Mouse (Mus musculus) embryo, embryonic 11.5 days (tissue): ENCODE data around the gene Dcp1b.
"Not testable (repeated sequence)": the region's sequence is repeated elsewhere in the genome, so short reads cannot be mapped to it uniquely, and the experiment has no call there.

Source experiments
- DNase-seq: peaks from one replicate; pipeline ENCODE4 v3.0.0-alpha.2; 2012; ENCODE audit warnings: low read depth, low spot score

The Dcp1b gene

GRCm38 (mm10) chr6:119194601-119195000, 19.5 kb downstream of the Dcp1b start:
- no peak for DNase-seq

- DNase-seq: no peak
Measured at GRCm38 (mm10) chr6:119196382-119197305, 21.6 kb downstream of the Dcp1b start, which contains the start of gene Cacna1c. Gene Cacna1c, minus strand, starts transcription at chr6:119196418.

DNA sequence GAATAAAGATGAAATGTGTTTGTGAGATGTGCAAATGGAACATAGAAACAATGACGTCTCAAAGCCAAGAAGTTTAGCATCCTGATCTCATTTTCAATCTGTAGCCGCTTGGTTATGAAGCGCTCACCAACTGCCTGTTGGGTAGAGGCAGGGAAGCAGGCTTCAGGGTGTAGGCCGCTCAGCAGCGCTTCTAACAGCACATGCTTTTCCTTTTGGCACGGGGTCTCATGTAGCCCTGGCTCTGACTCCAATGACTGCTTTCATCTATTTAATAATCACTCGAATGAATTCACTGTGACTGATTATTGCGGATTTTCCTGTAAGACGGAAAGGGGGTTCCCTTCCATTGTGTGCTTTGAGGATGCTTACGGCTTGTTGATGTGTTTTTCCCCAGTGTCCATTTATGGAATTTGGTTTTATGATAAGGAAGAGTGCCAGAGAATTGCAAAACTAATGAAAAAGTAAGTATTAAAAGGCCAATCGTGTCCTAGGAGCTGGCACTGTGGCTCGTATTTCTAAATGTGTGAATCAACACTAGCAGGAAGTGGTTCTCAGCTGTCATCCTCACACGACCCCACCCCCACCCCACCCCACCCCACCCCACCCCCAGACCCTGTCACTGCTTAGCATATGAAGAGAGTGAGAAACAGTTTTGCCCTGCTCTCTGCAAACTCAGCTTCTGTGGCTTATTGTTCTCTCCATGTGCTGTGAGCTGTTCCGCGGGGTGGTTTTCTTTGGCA, 23.7 kb downstream of the Dcp1b start:
- DNase-seq: no peak

DNA sequence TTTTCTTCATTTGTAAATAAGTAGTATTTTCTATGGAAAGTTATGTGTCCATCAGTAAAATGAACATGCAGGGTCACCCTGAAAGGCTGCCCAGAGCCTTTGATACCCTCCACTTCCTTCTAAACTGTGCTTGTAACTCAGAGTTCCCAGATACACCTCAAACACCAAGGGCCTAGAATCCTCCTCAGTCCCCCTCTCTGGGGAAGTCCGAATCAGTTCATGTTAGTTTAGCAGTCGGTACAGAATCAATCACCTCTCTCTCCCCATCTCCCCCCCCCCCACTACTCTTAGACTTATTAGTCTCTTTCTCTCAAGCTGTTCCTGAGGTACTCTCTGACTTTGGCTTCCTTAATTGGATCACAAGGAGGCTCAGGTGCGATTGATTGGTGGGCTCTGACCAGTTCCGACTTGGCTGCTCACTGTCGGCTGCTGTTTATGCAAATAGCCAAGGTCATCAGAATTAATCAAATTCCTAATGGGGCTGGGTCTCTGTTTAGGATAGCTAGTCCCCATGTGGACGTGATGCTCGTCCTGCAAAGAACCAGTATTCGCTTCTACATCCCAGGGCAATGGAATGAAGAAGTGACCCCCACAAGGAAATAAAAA, 24.3 kb downstream of the Dcp1b start:
- DNase-seq: no peak

DNA sequence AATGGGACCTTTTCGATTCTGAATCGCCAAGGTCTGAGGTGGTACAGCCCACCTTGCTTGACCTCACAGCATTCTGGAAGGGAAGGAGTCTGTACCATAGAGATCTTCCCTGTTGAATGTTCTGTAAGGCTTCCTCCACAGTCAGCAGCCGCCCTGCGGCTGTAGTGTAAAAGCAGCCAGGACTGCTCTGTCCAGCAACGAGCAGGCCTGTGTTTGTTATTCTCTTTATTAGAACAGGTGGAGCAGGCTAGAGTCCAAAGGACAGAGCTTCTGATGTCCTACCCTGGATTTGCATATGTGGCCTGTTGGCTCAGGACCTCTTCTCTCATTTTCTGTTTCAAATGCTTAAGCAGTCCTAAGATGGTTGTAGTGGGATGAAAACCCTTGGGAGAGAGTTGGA, 25.3 kb downstream of the Dcp1b start:
- DNase-seq: no peak

- DNase-seq: no peak
Measured at GRCm38 (mm10) chr6:119201575-119201974, 26.5 kb downstream of the Dcp1b start.

DNA sequence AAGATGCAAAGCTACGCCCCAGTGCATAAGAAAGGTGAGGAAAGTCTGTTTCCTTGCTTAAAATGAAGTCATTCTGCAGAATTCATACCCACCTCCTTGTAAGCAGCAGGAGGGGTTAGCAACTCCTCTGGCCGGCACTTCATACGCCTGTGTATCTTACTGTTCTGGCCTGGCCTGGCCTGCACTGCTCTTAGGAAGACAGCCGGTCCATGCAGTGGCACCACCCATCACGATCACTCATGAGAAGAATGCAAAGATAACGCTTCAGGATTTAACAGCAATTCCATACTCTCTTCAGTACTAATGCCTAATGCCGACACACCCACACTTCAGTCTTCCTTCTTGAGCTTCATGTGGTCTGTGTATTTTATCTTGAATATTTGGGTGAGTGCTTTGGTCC, 29.2 kb downstream of the Dcp1b start:
- DNase-seq: no peak

DNA sequence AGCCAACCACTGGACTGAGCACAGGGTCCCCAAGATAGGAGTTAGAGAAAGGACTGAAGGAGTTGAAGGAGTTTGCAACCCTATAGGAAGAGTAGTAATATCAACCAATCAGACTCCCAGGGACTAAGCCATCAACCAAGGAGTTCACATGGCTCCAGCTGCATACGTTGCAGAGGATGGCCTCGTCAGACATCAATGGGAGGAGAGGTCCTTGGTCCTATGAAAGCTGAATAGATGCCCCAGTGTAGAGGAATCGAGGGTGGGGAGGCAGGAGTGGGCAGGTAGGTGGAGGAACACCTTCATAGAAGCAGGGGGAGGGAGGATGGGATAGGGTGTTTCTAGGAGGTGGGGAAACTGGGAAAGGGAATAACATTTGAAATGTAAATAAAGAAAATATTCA, 29.9 kb downstream of the Dcp1b start:
- DNase-seq: no peak

DNA sequence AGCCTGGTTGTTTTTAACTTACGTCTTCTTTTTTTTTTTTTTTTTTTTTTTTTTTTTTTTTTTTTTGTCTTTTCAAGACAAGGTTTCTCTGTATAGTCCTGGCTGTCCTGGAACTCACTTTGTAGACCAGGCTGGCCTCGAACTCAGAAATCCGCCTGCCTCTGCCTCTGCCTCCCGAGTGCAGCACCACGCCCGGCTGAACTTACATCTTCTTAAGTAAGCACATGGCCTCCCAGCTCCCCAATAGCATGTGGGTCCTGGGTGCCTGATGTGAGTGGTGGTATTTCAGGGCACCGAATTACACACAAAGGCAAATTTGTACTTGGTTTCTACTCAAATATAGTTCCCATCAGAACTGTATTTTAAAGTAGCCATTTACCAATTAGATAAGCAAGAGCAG, 31.0 kb downstream of the Dcp1b start:
- DNase-seq: not testable (repeated sequence)

DNA sequence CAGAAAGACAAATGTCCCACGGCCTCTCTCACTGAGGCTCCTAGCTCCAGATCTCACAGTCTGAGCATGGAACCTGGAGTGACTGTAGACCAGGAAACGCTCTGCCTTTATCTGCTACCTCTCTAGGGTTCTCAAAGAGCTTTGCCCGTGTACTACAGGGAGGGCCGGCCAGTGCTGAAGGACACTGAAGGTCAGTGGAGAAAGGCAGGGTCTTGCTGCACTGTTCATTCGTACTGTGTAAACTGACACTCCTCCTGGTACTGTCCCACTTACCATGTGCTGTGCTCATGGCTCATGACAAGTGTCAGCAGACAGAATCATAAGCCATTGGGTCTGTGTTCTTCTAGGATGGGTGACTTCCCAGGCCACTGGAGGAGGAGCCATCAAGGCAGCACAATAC, 38.3 kb downstream of the Dcp1b start:
- DNase-seq: no peak

DNA sequence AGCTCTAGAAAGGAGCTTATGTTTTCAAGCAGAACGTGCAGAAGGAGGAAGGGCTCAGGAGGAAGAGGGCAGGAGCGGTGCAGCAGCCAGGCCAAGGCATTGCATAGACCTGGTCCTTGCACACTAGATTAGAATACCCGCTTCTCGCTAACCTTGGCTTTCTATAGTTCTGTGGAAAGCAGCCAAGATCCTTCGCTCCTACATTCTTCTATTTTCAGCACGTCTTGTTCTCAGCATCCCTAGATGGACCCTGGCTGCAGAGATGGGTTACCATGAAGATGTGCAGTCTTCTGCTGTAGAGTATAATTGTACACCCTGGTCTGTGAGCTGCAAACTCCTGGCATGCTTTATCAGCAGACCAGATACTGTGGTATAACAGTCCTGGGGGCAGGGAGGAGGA, 39.1 kb downstream of the Dcp1b start:
- no peak for DNase-seq

GRCm38 (mm10) chr6:119215040-119215613, 40.1 kb downstream of the Dcp1b start:
- DNase-seq: no peak

DNA sequence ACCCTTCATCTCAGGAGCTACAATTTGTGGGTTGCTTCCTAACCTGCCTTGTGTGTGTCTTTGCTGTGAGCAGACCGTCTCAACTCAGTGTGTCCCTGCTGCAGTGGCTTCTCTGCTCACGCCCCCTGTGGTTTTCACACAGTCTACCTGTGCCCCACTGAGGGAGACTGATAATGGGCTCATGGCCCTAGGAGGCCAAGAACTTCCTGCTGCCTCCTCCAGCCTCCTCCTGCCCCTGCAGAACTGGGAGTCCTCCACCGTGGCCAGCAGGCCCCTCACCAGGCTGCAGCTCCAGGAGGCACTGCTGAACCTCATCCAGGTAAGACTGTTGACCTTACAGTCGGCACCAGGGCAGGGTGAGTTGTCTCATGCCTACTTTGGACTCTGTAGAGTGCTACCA, 42.6 kb downstream of the Dcp1b start:
- DNase-seq: no peak

DNA sequence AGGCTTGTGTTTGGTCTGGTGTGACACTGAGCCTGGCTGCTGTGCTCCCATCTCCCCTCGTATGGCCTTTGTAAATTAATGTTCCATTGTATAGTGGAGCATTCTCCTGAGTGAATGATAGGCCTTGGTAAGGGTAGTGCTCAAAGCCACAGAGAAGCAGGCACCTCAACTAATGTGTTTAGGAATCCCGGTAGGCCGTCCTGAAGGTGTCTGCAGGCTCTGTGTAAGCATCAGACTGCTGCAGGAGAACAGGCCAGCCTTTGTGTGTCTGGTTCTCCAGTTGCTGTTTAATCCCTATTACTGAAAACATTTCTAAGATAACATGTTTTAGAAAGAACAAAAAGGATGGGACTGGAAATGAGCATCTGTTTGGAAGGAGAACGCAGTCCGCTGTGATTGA, 43.5 kb downstream of the Dcp1b start:
- no peak for DNase-seq

DNA sequence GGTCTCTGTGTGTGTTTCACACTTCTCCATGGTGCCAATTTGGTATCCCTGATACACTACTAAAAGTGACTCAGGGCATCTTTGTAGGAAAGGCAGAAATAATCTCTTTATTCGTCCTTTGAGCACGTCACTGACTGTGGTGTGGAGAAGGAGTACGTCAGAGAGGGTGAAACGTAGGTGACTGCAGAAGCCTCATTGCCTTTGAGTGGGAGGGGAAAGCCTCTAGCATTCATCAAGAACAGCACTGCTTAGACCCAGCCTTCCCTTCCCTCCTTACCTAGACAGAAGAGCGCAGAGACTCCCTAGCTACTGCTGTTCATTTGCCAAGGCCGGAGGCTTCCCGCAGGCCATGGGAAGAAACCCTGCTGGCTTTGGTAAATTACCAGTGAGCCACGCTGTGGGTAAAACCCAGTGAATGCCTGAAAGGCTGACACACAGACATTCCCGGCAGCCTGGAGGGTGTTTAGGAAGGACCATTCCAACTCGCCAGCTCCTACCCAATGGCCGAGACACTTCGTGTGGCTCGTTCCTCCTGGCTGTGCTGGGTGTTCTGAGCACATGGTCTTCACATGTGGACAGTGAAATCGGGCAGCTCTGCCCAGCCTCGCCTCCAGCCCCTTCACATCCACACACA, 44.3 kb downstream of the Dcp1b start:
- no peak for DNase-seq

DNA sequence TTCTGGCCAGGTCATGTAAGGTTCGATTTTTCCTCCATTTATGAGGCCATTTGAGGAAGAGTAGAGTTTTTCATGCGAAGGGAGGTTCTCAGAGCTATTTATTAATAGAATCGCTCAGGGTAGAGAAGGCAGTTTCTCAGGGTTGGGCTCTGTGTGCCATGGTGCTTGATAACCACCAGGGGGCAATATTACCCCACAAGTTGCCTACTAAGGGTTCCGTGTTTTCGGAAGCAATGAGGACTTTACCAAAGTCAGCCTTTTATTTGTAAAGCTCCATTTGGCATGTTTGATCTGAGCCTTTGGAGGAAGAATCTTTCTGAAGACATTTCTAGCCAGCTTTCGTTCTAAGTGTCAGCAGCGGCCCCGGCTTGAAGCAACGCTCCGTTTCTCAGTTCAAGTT, 45.2 kb downstream of the Dcp1b start:
- peak; percentile 54 for DNase-seq

DNA sequence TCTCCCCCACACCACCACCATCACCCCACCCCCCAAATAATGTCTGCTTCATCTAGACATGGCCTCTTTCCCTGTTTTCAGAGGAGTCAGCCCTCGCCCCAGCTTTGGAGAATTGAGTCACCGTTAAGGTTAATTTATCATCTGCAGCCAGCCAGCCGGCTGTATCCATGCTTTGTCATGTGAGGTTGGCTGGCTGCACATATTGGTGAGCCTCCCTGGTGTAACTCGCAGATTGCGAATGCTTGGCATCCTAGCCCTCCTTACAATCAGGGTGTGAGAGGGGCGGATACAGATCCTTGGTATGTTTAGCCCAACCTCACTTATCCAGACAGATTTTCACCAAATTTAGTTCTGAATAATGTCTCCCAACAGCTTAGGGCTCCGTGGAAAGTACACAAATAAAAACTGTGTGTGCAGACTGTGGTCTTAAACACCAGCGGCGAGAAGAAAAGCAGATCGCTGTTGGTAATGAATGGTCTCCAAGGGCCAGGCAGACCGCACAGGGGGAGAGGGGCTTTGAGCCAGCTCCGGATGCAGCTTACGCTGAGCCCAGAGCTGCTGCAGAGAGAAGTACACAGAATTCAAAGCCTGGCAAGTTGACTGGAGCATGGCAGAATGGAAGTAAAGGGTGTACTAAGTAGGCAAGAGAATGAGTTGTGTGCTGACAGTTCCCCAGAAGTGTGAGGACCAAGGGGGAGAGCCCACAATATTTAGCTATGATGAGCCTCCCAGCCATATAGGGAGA, 49.6 kb downstream of the Dcp1b start:
- DNase-seq: no peak

DNA sequence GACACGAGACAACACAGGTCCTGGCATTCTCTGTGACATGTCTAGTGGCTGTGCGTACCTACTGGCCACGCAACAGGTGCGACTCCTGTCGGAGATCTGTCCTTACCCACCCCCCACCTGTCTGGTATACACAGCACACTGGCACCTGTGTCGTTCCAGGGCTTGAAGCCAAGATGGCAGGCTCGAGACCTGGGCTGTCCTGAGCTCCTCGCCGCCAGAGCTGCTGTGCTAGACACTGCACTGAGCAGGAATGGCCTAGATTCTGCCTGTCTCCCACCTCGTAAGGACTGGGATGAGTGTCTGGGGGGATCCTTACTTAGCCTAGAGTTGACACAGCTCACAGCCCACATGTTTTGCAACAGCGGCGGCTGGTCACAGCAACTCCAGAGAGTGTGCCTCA, 50.2 kb downstream of the Dcp1b start:
- no peak for DNase-seq

GRCm38 (mm10) chr6:119225731-119226130, 50.7 kb downstream of the Dcp1b start:
- DNase-seq: no peak

GRCm38 (mm10) chr6:119227001-119227400, 51.9 kb downstream of the Dcp1b start:
- no peak for DNase-seq
